Mouse (Mus musculus): ENCODE measurements around the gene Ano8. TPM values are rescaled to one million over a fixed set of nuclear protein-coding genes. Genes with fewer than 3 reads are reported as not detected.
"Not testable (repeated sequence)": the region's sequence is repeated elsewhere in the genome, so short reads cannot be mapped to it uniquely, and the experiment has no call there.

Ano8 gene
- total RNA-seq (2021) = 10 to 100 TPM; 17.1 to 18.4 TPM
- long read RNA-seq, experiment 1, partial matches to known transcripts = 3 of 9 reads
- long read RNA-seq, experiment 1, other reads (novel, unspliced or antisense) = 5 of 9 reads
- long read RNA-seq, experiment 2, transcript Ano8-204 (18 exons, 3,785 nt) = major isoform, 6 of 19 reads
- long read RNA-seq, experiment 2, partial matches to known transcripts = 1 of 19 reads
- long read RNA-seq, experiment 2, other reads (novel, unspliced or antisense) = 10 of 19 reads

GRCm38 (mm10) chr8:71485142-71486135, at the start of gene Ano8:
TSS of gene Ano8 (minus strand) at chr8:71485963.
- DNase-seq = peak; percentile 86

GRCm38 (mm10) chr8:71534263-71534810, 48.6 kb upstream of the Ano8 start:
- no peak for DNase-seq

- DNase-seq = not testable (repeated sequence)
These were observed 45.1 kb upstream of the Ano8 start for GRCm38 (mm10) chr8:71530735-71531467.

- DNase-seq = no peak
These were observed 42.8 kb upstream of the Ano8 start for GRCm38 (mm10) chr8:71528362-71529073.

GRCm38 (mm10) chr8:71527162-71527870, 41.6 kb upstream of the Ano8 start:
- DNase-seq = no peak

- DNase-seq = no peak
These were observed 40.5 kb upstream of the Ano8 start for GRCm38 (mm10) chr8:71526272-71526671.

GRCm38 (mm10) chr8:71525226-71526050, 39.7 kb upstream of the Ano8 start, which contains the start of gene Ccdc194:
TSS of gene Ccdc194 (minus strand) at chr8:71525711.
- no peak for DNase-seq

GRCm38 (mm10) chr8:71521634-71522033, 35.9 kb upstream of the Ano8 start:
- DNase-seq = peak; percentile 90

GRCm38 (mm10) chr8:71519037-71519825, 33.5 kb upstream of the Ano8 start:
- not testable (repeated sequence) for DNase-seq

GRCm38 (mm10) chr8:71516786-71517185, 31.0 kb upstream of the Ano8 start:
- DNase-seq = no peak

GRCm38 (mm10) chr8:71515043-71515442, 29.3 kb upstream of the Ano8 start:
- no peak for DNase-seq

GRCm38 (mm10) chr8:71513018-71513754, 27.4 kb upstream of the Ano8 start:
- no peak for DNase-seq

GRCm38 (mm10) chr8:71511644-71512043, 25.9 kb upstream of the Ano8 start, which contains the start of gene Plvap:
TSS of gene Plvap (minus strand) at chr8:71511752.
- no peak for DNase-seq

- peak; percentile 27 for DNase-seq
These were observed 23.6 kb upstream of the Ano8 start for GRCm38 (mm10) chr8:71509316-71509715.

- peak; percentile 84 for DNase-seq
These were observed 21.9 kb upstream of the Ano8 start for GRCm38 (mm10) chr8:71507589-71508104.

GRCm38 (mm10) chr8:71505979-71506378, 20.2 kb upstream of the Ano8 start:
- peak; percentile 59 for DNase-seq

- no peak for DNase-seq
These were observed 19.6 kb upstream of the Ano8 start for GRCm38 (mm10) chr8:71505326-71505725.

- DNase-seq = no peak
These were observed 18.6 kb upstream of the Ano8 start for GRCm38 (mm10) chr8:71504349-71504748.

All from gastrocnemius, postnatal 25 days (tissue).